Mouse (Mus musculus) forebrain, embryonic 10.5 days (tissue): Measurements from ENCODE around the gene Baiap2l2. TPM values are rescaled to one million over a fixed set of nuclear protein-coding genes. Genes with fewer than 3 reads are reported as not detected.

Experiments used
- DNase-seq: peaks from one replicate; pipeline ENCODE4 v3.0.0-alpha.2; 2017; ENCODE audit warnings: low spot score; ENCODE audit errors: extremely low spot score
- H3K27ac ChIP-seq: fragments of 300-500 bp; sonication (generic); 2 replicates; pipeline ENCODE4 v1.5.1; 2016; ENCODE audit warnings: mild to moderate bottlenecking
- H3K27me3 ChIP-seq: fragments of 300-500 bp; sonication (generic); 2 replicates; pipeline ENCODE4 v1.6.1; 2016; ENCODE audit warnings: mild to moderate bottlenecking; ENCODE audit not compliant: poor library complexity, severe bottlenecking
- H3K36me3 ChIP-seq: fragments of 300-500 bp; sonication (generic); replicated peaks from 2 replicates; pipeline ENCODE4 v1.6.1; 2016; ENCODE audit warnings: mild to moderate bottlenecking, moderate library complexity
- H3K4me1 ChIP-seq: fragments of 300-500 bp; sonication (generic); 2 replicates; pipeline ENCODE4 v1.6.1; 2016
- H3K4me3 ChIP-seq: fragments of 300-500 bp; sonication (generic); 2 replicates; pipeline ENCODE4 v1.5.1; 2016; ENCODE audit warnings: mild to moderate bottlenecking, moderate library complexity
- H3K9me3 ChIP-seq: fragments of 300-500 bp; sonication (generic); 2 replicates; pipeline ENCODE4 v1.6.1; 2016; ENCODE audit warnings: mild to moderate bottlenecking, moderate library complexity
- WGBS: fragments of 180-500 bp; shearing (Covaris S2); methylation state at CpG from one replicate; pipeline ENCODE4 v1.1.7; 2016; 5-methylcytosine and 5-hydroxymethylcytosine counted together
- polyA plus RNA-seq: library from polyadenylated mRNA; unstranded; fragments of >200 nt; fragmentation: Nextera tagmentation; extraction: Ambion mirVana; gene quantifications from 2 replicates; pipeline ENCODE4 v1.2.1, GENCODE M21; 2016

Gene Baiap2l2
- polyA plus RNA-seq = 1.6 and 2.2 TPM in 2 replicates

DNA sequence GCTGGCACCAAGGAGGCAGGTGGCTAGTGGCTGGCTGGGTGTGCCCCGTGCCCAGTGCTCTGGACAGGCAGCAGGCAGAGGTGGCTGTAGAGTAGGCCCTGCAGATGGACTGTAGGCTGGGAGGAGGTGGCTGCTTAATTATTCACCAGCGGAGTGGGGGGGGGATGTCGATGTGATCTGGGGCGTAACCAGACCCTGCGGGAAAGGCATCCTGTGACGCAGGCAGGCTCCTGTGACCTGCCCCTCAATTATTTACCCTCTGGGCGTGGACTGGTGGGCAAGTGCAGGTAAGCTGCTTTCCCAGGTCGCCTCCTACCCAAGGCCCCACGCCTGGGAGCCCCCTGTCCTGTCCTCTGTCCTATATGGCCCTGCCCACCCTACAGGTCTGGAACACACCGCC lies at the start of gene Baiap2l2:
Gene Baiap2l2 (minus strand): TSS at position 139 of the 400 bp plus-strand sequence.
- Histone ChIP-seq H3K27ac (no peak within 1 kb of the TSS), H3K27me3 (no peaks in the 10 kb centered on the region), H3K9me3 (no peaks in the 10 kb centered on the region), H3K4me1 (peaks cover 8% of the 10 kb centered on the region), H3K36me3 (peaks cover 35% of the 10 kb centered on the region), H3K4me3 (no peak within 1 kb of the TSS)
- 79% methylated on average over 10 of the region's 10 CpGs for WGBS
- DNase-seq = no peak

DNA sequence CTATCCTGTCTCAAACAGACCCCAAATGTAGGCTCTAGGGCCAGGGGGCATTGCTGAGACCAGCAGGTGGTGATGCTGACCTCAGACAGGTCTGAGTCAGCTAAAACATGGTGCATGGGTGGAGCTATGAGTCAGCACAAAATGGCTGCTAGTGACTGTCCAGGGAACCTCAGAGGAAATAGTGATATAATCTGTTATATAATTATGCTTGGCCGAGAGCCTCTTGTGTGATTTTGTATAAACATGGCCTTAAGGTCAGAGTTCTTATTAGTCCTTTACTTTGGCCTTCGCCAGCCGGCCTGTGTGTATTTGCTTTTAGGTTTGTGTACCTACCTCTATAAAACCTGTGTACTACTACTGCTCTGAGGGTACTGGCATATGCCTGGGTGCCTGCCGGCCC lies 48.1 kb upstream of the Baiap2l2 start:
- DNase-seq = no peak
- H3K4me3 ChIP-seq = no peak overlapping the region
- H3K27ac ChIP-seq = no peak overlapping the region
- H3K9me3 ChIP-seq = peaks cover 2% of the 10 kb centered on the region; the same call in 1 of the 2 replicates
- WGBS = 82% methylated on average over 4 of the region's 4 CpGs
- no peaks in the 10 kb centered on the region for H3K36me3 ChIP-seq
- H3K4me1 ChIP-seq = peaks cover 19% of the 10 kb centered on the region
- no peaks in the 10 kb centered on the region for H3K27me3 ChIP-seq

DNA sequence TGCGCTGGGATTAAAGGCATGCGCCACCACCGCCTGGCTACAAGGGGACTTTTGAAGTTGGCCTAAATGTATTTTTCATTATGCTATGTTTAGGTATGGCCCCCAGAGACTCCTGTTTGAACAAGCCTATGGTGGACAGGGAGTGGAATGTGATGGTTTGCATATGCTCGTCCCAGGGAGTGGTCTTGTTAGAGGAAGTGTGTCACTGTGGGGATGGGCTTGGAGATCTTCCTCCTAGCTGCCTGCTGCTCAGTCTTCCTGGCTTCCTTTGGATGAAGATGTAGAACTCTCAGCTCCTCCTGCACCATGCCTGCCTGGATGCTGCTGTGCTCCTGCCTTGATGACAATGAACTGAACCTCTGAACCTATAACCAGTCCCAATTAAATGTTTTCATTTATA lies 45.2 kb upstream of the Baiap2l2 start:
- no peak for DNase-seq
- H3K27me3 ChIP-seq = no peaks in the 10 kb centered on the region
- H3K9me3 ChIP-seq = no peaks in the 10 kb centered on the region
- H3K36me3 ChIP-seq = no peaks in the 10 kb centered on the region
- peaks cover 40% of the 10 kb centered on the region for H3K4me1 ChIP-seq
- WGBS = 74% methylated on average over 4 of the region's 4 CpGs
- H3K4me3 ChIP-seq = no peak overlapping the region
- no peak overlapping the region for H3K27ac ChIP-seq

DNA sequence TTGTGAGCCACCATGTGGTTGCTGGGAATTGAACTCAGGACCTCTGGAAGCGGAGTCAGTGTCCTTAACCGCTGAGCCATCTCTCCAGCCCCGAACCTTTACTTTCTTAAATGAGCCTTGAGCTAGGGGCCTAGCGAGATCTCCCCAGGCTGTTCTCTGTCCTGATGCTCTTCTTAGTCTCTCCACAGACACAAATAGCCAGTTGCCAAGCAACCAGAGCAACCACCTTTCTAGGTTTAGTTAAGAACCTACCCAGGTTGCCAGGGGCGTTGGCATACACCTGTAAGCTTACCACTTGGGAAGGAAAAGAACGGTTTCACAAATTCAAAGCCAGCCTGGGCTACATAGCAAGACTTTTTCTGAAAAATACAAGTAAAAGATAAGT lies 44.6 kb upstream of the Baiap2l2 start:
- no peak for DNase-seq
- WGBS = 85% methylated on average over 6 of the region's 6 CpGs
- no peaks in the 10 kb centered on the region for H3K36me3 ChIP-seq
- no peak overlapping the region for H3K4me3 ChIP-seq
- H3K27me3 ChIP-seq = no peaks in the 10 kb centered on the region
- no peak overlapping the region for H3K27ac ChIP-seq
- peaks cover 40% of the 10 kb centered on the region for H3K4me1 ChIP-seq
- H3K9me3 ChIP-seq = no peaks in the 10 kb centered on the region

DNA sequence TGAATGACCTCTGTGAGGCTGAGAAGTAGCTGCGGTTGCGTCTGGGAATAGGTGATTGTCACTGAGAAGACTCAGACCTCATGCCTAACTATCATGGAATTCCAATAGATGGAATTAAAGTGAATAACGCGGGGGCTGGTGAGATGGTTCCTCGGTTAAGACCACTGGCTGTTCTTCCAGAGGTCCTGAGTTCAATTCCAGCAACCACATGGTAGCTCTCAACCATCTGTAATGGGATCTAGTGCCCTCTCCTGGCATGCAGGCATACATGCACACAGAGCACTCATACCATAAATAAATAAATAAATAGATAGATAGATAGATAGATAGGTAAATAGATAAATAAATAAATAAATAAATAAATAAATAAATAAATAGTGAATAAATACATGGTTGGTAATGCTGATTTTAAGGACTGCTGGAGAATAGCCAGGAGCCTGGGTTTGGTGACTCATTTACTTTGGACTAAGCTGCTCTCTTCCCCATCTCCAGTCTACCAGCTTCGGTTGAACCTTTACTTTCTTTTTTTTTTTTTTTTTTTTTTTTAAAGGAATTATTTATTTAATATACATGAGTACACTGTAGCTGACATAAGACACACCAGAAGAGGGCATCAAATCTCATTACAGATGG lies 44.1 kb upstream of the Baiap2l2 start:
- WGBS = 95% methylated on average over 6 of the region's 6 CpGs

DNA sequence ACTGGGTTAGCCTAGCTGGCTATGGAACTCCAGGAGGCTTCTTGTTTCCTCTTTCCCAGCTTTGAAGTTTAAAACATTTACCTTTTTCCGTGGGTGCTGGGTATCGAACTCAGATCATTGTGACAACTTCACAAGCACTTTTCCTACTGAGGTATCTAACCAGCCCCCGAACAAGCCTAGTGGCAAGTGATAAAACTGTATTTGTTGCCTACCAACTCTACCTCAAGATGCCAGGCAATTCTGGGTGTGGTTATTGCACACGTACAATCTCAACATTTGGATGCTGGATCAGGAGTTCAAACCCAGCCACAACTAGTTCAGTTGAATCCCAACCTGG lies 43.6 kb upstream of the Baiap2l2 start:
- Histone ChIP-seq H3K4me3 (no peak overlapping the region), H3K9me3 (no peaks in the 10 kb centered on the region), H3K27ac (0 out of 2 replicates have a peak overlapping the region, but pooled peaks have one; percentile 94), H3K36me3 (no peaks in the 10 kb centered on the region), H3K27me3 (no peaks in the 10 kb centered on the region), H3K4me1 (peaks cover 45% of the 10 kb centered on the region)
- 94% methylated on average over 4 of the region's 4 CpGs for WGBS
- DNase-seq = no peak

More for the DNA sequence above, 44.1 kb upstream of the Baiap2l2 start:
- Histone ChIP-seq H3K4me3 (no peak overlapping the region), H3K27me3 (no peaks in the 10 kb centered on the region), H3K36me3 (no peaks in the 10 kb centered on the region), H3K27ac (no peak overlapping the region), H3K4me1 (peaks cover 41% of the 10 kb centered on the region), H3K9me3 (no peaks in the 10 kb centered on the region)
- no peak for DNase-seq

DNA sequence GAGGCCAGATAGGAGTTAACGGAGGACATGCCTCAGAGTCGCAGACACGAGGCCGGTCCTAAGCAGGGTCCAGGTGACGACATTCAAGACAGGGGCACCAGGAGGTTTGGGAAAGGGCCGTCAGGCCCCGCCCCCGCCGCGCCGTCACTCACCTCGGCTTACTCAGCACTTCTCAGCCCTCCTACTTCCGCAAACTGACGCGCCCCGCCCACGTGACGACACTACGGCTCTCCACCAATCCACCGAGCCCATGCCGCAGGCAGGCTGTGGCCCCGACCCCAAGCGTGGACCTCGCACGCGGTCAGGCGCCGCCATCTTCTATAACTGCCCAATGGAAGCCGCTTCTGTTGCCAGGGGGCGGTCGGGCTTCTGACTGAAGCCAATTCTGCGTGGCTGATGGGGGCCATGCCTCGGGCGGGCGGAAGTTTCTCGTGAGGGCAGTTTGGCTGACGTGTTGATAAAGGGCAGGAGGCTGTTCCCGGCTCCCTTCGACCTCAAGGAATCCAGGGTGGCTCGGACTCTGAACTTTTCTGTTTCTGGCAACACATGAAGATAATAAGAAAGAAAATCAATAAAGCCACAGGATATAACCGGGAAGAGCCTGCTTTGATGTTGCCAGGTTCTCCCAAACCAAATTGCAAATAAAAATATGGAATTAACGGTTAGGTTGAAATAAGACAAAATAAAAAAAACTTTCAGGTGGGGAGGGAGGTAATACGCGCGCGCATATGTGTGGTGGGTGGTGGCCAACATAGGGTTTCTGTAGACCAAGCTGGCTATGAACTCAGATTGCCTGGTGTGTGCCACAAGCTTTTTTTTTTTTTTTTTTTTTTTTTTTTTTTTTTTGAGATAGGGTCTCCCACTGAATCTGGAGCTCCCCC lies 43.0 kb upstream of the Baiap2l2 start, which contains the start of gene Pla2g6:
Gene Pla2g6 (minus strand): TSS at position 333 of the 881 bp plus-strand sequence.
- Histone ChIP-seq H3K36me3 (no peaks in the 10 kb centered on the region), H3K4me3 (peak within 1 kb of the TSS; percentile 68), H3K27ac (peak within 1 kb of the TSS; percentile 94), H3K27me3 (no peaks in the 10 kb centered on the region), H3K4me1 (peaks cover 51% of the 10 kb centered on the region), H3K9me3 (no peaks in the 10 kb centered on the region)
- peak; percentile 100 for DNase-seq
- WGBS = 4% methylated on average over 46 of the region's 46 CpGs

DNA sequence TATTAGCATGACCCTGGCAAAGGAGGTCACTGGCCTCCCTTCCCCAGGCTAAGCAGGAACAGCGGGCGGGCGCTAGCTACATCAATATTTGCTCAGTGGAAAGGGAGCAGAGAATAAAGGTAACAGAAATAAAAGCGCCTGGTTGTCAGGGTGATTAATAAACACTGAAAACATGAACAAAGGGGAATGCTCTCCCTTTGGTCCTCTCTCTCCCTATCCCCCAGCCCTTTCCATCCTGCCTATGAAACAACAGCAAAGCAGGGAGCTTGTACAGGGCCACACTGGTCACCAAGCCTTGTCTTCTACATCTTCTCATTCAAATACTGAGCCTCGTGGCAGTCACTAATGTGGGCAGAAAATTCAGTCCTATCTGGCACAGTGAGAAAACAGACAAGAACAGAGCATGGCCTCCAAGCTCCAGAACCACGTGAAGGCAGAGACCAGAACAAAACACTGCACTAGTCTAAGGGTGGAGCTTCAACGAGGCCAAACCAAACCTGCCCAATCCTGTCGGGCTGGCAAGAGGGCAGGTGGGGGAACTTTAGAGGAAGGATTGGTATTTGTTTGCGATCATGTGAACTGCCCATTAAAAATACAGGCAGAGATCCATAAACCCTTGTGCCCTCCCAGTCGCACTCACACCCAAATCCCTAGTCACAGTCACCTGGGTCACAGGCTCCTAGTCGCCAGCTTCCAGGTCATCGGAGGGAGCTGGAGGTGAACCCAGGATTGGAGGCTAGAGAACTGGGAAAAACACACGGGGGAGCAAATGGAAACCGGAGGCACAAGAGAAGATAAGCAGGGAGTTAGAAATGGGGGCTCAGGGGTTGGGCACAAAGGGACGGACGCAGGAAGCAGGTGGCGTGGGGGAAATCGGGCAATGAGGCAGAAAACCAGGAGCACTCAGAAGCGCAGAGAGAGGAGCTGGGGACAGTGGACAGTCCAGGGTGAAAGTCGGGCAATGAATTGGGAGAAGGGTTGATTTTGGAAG lies 41.9 kb upstream of the Baiap2l2 start:
- H3K4me3 ChIP-seq = peak overlapping the region; percentile 68
- no peaks in the 10 kb centered on the region for H3K36me3 ChIP-seq
- peak overlapping the region; percentile 94 for H3K27ac ChIP-seq
- no peaks in the 10 kb centered on the region for H3K9me3 ChIP-seq
- no peaks in the 10 kb centered on the region for H3K27me3 ChIP-seq
- H3K4me1 ChIP-seq = peaks cover 59% of the 10 kb centered on the region
- 15% methylated on average over 20 of the region's 20 CpGs for WGBS
- peak; percentile 65 for DNase-seq

DNA sequence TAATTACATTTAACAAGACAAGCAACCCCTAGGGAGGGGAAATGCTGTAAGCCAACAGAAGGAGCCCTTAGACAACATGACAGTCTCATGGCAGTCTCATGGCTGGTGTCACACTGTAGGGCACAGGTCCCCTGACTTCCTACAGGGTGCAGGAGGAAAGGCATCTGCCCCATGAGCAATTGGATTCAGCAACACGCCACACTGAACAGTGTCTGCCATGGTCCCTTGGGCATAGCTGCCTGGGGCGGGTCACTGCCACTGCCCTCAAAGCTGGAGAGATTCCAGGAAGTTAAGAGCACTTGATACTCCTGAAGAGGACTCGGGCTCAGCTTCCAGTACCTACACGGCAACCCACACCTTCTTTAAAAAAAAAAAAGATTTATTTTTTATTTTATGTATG lies 40.9 kb upstream of the Baiap2l2 start:
- Histone ChIP-seq H3K27me3 (no peaks in the 10 kb centered on the region), H3K9me3 (no peaks in the 10 kb centered on the region), H3K27ac (peak overlapping the region; percentile 94; the same call in 1 of the 2 replicates), H3K36me3 (no peaks in the 10 kb centered on the region), H3K4me3 (peak overlapping the region; percentile 16; the same call in 1 of the 2 replicates), H3K4me1 (peaks cover 59% of the 10 kb centered on the region)
- DNase-seq = no peak
- 92% methylated on average over 4 of the region's 4 CpGs for WGBS

DNA sequence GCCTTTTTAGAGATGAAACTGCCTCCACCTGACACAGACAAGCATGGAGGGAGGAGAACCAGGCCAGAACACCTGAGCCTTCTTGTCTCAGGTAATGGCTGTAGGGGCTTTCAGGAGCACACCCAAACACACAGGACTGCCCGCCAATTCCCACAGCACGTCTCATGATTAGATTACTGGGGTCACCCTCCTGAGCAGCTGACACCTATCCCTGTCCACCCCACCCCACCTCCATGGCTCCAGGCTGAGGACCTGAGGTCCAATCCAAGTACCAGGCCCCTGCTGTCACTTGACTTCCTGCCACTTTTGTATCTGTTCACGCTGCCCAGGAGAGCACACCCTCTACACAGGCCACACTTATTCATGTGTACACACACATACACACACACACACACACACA lies 40.4 kb upstream of the Baiap2l2 start:
- no peaks in the 10 kb centered on the region for H3K9me3 ChIP-seq
- peaks cover 59% of the 10 kb centered on the region for H3K4me1 ChIP-seq
- 86% methylated on average over 3 of the region's 3 CpGs for WGBS
- no peak for DNase-seq
- H3K36me3 ChIP-seq = no peaks in the 10 kb centered on the region
- H3K4me3 ChIP-seq = no peak overlapping the region
- H3K27ac ChIP-seq = peak overlapping the region; percentile 94; the same call in 1 of the 2 replicates
- no peaks in the 10 kb centered on the region for H3K27me3 ChIP-seq

DNA sequence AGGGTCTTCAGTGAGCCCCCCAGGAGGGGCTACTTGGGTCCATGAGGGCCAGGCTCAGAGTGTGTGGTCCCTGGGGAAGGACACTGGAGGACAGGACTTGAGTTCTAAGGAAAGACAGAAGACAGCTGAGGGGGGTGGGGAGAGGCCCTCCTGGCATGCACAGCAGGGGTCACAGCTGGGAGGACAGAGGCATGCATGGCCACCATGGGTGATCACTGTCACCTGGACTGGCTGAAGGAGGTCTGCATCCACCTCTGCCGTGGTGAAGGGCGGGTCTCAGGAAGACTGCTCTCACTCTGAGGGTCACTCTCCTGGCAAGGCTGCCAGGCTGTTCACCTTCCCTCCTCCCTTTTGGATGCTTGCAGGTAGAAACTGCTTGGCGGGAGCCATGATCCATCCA lies 39.0 kb upstream of the Baiap2l2 start:
- 93% methylated on average over 3 of the region's 3 CpGs for WGBS
- H3K4me1 ChIP-seq = peaks cover 59% of the 10 kb centered on the region
- no peaks in the 10 kb centered on the region for H3K9me3 ChIP-seq
- no peaks in the 10 kb centered on the region for H3K27me3 ChIP-seq
- no peak overlapping the region for H3K4me3 ChIP-seq
- H3K27ac ChIP-seq = 0 out of 2 replicates have a peak overlapping the region, but pooled peaks have one; percentile 22
- DNase-seq = no peak
- no peaks in the 10 kb centered on the region for H3K36me3 ChIP-seq

DNA sequence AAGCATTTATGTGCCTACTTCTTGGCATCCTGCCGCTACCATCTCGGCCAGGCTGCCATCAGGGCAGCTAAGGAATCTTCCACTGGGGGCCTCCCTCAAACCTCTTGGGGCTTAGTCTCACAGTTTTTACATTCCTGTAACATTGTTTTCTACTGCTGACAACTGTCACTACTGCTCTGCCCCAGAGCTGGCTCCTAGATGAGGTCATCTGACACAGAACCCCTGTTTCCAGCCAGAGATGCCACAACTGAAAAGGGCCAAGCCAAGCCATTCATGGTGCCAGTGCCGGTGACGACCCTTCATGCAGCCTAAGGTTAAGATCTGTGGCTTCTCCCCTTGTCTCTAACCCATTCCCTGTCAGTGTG lies 38.4 kb upstream of the Baiap2l2 start:
- Histone ChIP-seq H3K4me1 (peaks cover 57% of the 10 kb centered on the region), H3K4me3 (no peak overlapping the region), H3K27ac (peak overlapping the region; percentile 22; the same call in 1 of the 2 replicates), H3K27me3 (no peaks in the 10 kb centered on the region), H3K36me3 (no peaks in the 10 kb centered on the region), H3K9me3 (no peaks in the 10 kb centered on the region)
- WGBS = 91% methylated on average over 4 of the region's 4 CpGs
- DNase-seq = no peak
